Mouse (Mus musculus) left cerebral cortex, postnatal 25 days (tissue): ENCODE results near the gene Gm1604a. TPM values are rescaled to one million over a fixed set of nuclear protein-coding genes. Genes with fewer than 3 reads are reported as not detected.

Experiments used
- total RNA-seq, 2 experiments: library from RNA; stranded (reverse); gene quantifications; 2 replicates each; pipeline ENCODE4 v1.2.3; 2021

Gm1604a gene
- total RNA-seq, 2 experiments from 2014 or later = 1.2 to 2.7 TPM

Other genes with a start within 250 kb of the Gm1604a start
- 10 to 100 TPM; 44.7 to 55.6 TPM for gene Ezr, start 242.8 kb upstream of the Gm1604a start, total RNA-seq
- 10 to 100 TPM; 31.3 to 32.3 TPM for gene Rsph3b, start 76.9 kb upstream of the Gm1604a start, total RNA-seq
- 10 to 100 TPM; 25.8 to 27.7 TPM for gene Tagap1, start 64.4 kb upstream of the Gm1604a start, total RNA-seq
- 10 to 100 TPM; 41.5 to 49.2 TPM for gene Rnaset2b, start 54.9 kb upstream of the Gm1604a start, total RNA-seq
- under 1 TPM in 1 of 2 experiments, not detected in 1; 0.44 TPM for gene Gm49721, start 46.7 kb upstream of the Gm1604a start, total RNA-seq
- gene Rps6ka2, start 144.5 kb downstream of the Gm1604a start, total RNA-seq = 10 to 100 TPM; 57.1 to 59.2 TPM